Mouse (Mus musculus): ENCODE results near the gene Anks1.

Gene Anks1

GRCm38 (mm10) chr17:27997212-27997611 lies 88.1 kb downstream of the Anks1 start:
- no peak for TF ChIP-seq GATA4 (IDR thresholded peaks at IDR 0.05; ENCODE audit: insufficient replicate concordance, low read length)

GRCm38 (mm10) chr17:28000389-28000788 lies 91.3 kb downstream of the Anks1 start:
- no peak for TF ChIP-seq GATA4 (IDR thresholded peaks at IDR 0.05; ENCODE audit: insufficient replicate concordance, low read length)

GRCm38 (mm10) chr17:28000851-28001250 lies 91.7 kb downstream of the Anks1 start:
- no peak for TF ChIP-seq GATA4 (IDR thresholded peaks at IDR 0.05; ENCODE audit: insufficient replicate concordance, low read length)

GRCm38 (mm10) chr17:28005393-28005792 lies 96.3 kb downstream of the Anks1 start:
- no peak for TF ChIP-seq GATA4 (IDR thresholded peaks at IDR 0.05; ENCODE audit: insufficient replicate concordance, low read length)

- TF ChIP-seq GATA4 (IDR thresholded peaks at IDR 0.05; ENCODE audit: insufficient replicate concordance, low read length): no peak
Observed at GRCm38 (mm10) chr17:28006208-28006607, 97.1 kb downstream of the Anks1 start.

- TF ChIP-seq GATA4 (IDR thresholded peaks at IDR 0.05; ENCODE audit: insufficient replicate concordance, low read length): no peak
Observed at GRCm38 (mm10) chr17:28006611-28007010, 97.5 kb downstream of the Anks1 start.

- peak; percentile 53; the same call in 1 of the 2 replicates for TF ChIP-seq GATA4 (IDR thresholded peaks at IDR 0.05; ENCODE audit: insufficient replicate concordance, low read length)
Observed at GRCm38 (mm10) chr17:28007179-28007811, 98.2 kb downstream of the Anks1 start.

GRCm38 (mm10) chr17:28007857-28008564 lies 98.9 kb downstream of the Anks1 start:
- TF ChIP-seq GATA4 (IDR thresholded peaks at IDR 0.05; ENCODE audit: insufficient replicate concordance, low read length): no peak

GRCm38 (mm10) chr17:28008565-28008981 lies 99.5 kb downstream of the Anks1 start:
- TF ChIP-seq GATA4 (IDR thresholded peaks at IDR 0.05; ENCODE audit: insufficient replicate concordance, low read length): no peak

GRCm38 (mm10) chr17:28009066-28009715 lies 100.1 kb downstream of the Anks1 start:
- TF ChIP-seq GATA4 (IDR thresholded peaks at IDR 0.05; ENCODE audit: insufficient replicate concordance, low read length): no peak

GRCm38 (mm10) chr17:28009716-28010114 lies 100.6 kb downstream of the Anks1 start:
- no peak for TF ChIP-seq GATA4 (IDR thresholded peaks at IDR 0.05; ENCODE audit: insufficient replicate concordance, low read length)

- no peak for TF ChIP-seq GATA4 (IDR thresholded peaks at IDR 0.05; ENCODE audit: insufficient replicate concordance, low read length)
Observed at GRCm38 (mm10) chr17:28010925-28011324, 101.8 kb downstream of the Anks1 start.

GRCm38 (mm10) chr17:28012851-28013250 lies 103.7 kb downstream of the Anks1 start:
- no peak for TF ChIP-seq GATA4 (IDR thresholded peaks at IDR 0.05; ENCODE audit: insufficient replicate concordance, low read length)

- TF ChIP-seq GATA4 (IDR thresholded peaks at IDR 0.05; ENCODE audit: insufficient replicate concordance, low read length): no peak
Observed at GRCm38 (mm10) chr17:28013259-28013875, 104.3 kb downstream of the Anks1 start.

- TF ChIP-seq GATA4 (IDR thresholded peaks at IDR 0.05; ENCODE audit: insufficient replicate concordance, low read length): no peak
Observed at GRCm38 (mm10) chr17:28014449-28014848, 105.3 kb downstream of the Anks1 start.
